Mouse (Mus musculus): ENCODE measurements around the gene Rnf8. TPM values are rescaled to one million over a fixed set of nuclear protein-coding genes. Genes with fewer than 3 reads are reported as not detected.

The Rnf8 gene
- polyA plus RNA-seq, 1 experiment from 2014 or later = 80.2 TPM

DNA sequence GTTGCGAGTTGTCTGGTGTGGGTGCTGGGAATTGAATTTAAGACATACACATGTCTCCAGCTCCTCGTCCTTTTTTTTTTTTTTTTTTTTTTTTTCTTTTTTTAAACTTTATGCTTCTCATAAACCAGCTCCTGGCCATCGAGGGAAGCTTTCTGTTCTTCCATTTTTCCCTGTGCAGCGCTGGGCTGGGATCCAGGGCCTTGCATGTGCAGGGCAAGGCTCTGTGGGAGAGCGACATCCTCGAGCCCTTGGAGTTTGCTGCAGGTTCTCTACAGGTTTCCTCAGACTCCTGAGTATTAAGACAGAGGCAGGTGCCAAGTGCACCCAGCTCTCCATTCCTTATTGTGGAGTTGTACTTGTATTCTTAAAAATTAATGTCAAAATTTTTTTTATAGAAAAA lies 47.6 kb downstream of the Rnf8 start:
- Histone ChIP-seq H3K4me3 (no peak overlapping the region), H3K4me2 (no peak overlapping the region), H3K27ac (no peak overlapping the region), H3K27me3 (no peaks in the 10 kb centered on the region), H3K36me3 (peaks cover 23% of the 10 kb centered on the region), H3K4me1 (peaks cover 10% of the 10 kb centered on the region), H3K9me3 (no peaks in the 10 kb centered on the region), H3K9ac (no peak overlapping the region; the same call in 1 of the 2 replicates)
- ATAC-seq (ENCODE audit: borderline replicate concordance, extremely low read depth, low FRiP score, low TSS enrichment) = no peak
- 82% methylated on average over 6 of the region's 6 CpGs for WGBS

- H3K9me3 ChIP-seq = no peaks in the 10 kb centered on the region
- H3K4me3 ChIP-seq = no peak overlapping the region
- WGBS = 73% methylated on average over 10 of the region's 10 CpGs
- no peak for ATAC-seq (ENCODE audit: borderline replicate concordance, extremely low read depth, low FRiP score, low TSS enrichment)
- H3K9ac ChIP-seq = no peak overlapping the region
- no peaks in the 10 kb centered on the region for H3K4me1 ChIP-seq
- peaks cover 33% of the 10 kb centered on the region for H3K36me3 ChIP-seq
- no peaks in the 10 kb centered on the region for H3K27me3 ChIP-seq
- no peak overlapping the region for H3K27ac ChIP-seq
- H3K4me2 ChIP-seq = no peak overlapping the region
Measured at GRCm38 (mm10) chr17:29668051-29668986, 53.7 kb downstream of the Rnf8 start.

GRCm38 (mm10) chr17:29669030-29669429 lies 54.4 kb downstream of the Rnf8 start:
- no peak for ATAC-seq (ENCODE audit: borderline replicate concordance, extremely low read depth, low FRiP score, low TSS enrichment)

GRCm38 (mm10) chr17:29669936-29670335 lies 55.3 kb downstream of the Rnf8 start:
- Histone ChIP-seq H3K4me1 (no peaks in the 10 kb centered on the region), H3K27me3 (no peaks in the 10 kb centered on the region), H3K9ac (no peak overlapping the region), H3K4me2 (no peak overlapping the region), H3K27ac (no peak overlapping the region), H3K36me3 (peaks cover 36% of the 10 kb centered on the region), H3K4me3 (no peak overlapping the region), H3K9me3 (no peaks in the 10 kb centered on the region)
- ATAC-seq (ENCODE audit: borderline replicate concordance, extremely low read depth, low FRiP score, low TSS enrichment) = 0 out of 2 replicates have a peak, but pooled peaks have one; percentile 5

More at GRCm38 (mm10) chr17:29669030-29669429, 54.4 kb downstream of the Rnf8 start:
- Histone ChIP-seq H3K36me3 (peaks cover 37% of the 10 kb centered on the region), H3K4me3 (no peak overlapping the region), H3K9me3 (no peaks in the 10 kb centered on the region), H3K27ac (no peak overlapping the region), H3K4me2 (no peak overlapping the region), H3K4me1 (no peaks in the 10 kb centered on the region), H3K27me3 (no peaks in the 10 kb centered on the region), H3K9ac (no peak overlapping the region)
- WGBS = 87% methylated on average over 4 of the region's 4 CpGs

GRCm38 (mm10) chr17:29671021-29671420 lies 56.4 kb downstream of the Rnf8 start:
- no peak overlapping the region for H3K27ac ChIP-seq
- H3K4me1 ChIP-seq = no peaks in the 10 kb centered on the region
- no peak overlapping the region for H3K4me3 ChIP-seq
- no peak overlapping the region for H3K9ac ChIP-seq
- H3K36me3 ChIP-seq = peaks cover 38% of the 10 kb centered on the region
- no peaks in the 10 kb centered on the region for H3K27me3 ChIP-seq
- no peak overlapping the region for H3K4me2 ChIP-seq
- H3K9me3 ChIP-seq = no peaks in the 10 kb centered on the region
- 75% methylated on average over 2 of the region's 2 CpGs for WGBS
- no peak for ATAC-seq (ENCODE audit: borderline replicate concordance, extremely low read depth, low FRiP score, low TSS enrichment)

DNA sequence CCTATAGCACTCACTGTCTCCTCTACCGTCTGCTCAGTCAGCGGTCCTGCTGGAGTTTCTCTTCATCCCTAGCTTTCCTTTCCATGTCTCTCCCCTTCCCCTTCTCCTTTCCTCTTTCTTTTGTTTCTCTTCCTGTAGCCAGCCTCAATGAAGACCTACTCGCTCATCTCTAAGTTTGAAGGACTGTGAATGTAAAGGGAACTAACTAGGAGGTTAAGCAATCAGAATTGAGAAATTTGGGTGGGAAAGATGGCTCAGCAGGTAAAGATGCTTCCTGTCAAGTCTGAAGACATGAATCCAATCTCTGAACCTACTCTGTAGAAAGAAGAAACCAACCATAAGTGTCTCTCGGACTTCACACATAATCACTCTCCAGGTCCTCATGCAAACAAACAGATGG lies 58.7 kb downstream of the Rnf8 start:
- peaks cover 43% of the 10 kb centered on the region for H3K36me3 ChIP-seq
- no peak overlapping the region for H3K4me2 ChIP-seq
- 93% methylated on average over 4 of the region's 4 CpGs for WGBS
- no peaks in the 10 kb centered on the region for H3K27me3 ChIP-seq
- no peaks in the 10 kb centered on the region for H3K4me1 ChIP-seq
- ATAC-seq (ENCODE audit: borderline replicate concordance, extremely low read depth, low FRiP score, low TSS enrichment) = no peak
- no peak overlapping the region for H3K27ac ChIP-seq
- no peaks in the 10 kb centered on the region for H3K9me3 ChIP-seq
- H3K4me3 ChIP-seq = no peak overlapping the region
- H3K9ac ChIP-seq = no peak overlapping the region

DNA sequence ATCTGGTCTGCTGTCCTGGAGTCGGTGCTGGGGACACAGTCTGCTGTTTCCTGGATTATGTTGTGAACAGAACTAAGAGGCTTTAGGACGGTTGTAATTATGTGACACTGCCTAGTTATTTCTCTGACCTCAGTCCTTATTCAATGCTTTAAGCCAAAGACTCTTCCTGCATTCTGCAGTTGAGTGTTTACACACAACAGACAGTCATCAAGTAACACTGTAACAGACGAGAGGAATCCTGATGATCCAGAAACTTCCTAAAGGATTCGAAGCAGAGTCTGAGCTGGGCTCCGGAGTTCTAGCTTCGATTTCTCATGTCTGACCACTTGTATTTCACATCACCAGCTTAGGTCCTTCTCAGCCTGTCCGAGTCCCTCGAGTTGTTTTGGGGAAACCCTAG lies 63.9 kb downstream of the Rnf8 start:
- no peak for ATAC-seq (ENCODE audit: borderline replicate concordance, extremely low read depth, low FRiP score, low TSS enrichment)
- H3K4me3 ChIP-seq = no peak overlapping the region
- WGBS = 63% methylated on average over 8 of the region's 8 CpGs
- H3K27ac ChIP-seq = peak overlapping the region; percentile 69
- peaks cover 67% of the 10 kb centered on the region for H3K36me3 ChIP-seq
- H3K9me3 ChIP-seq = no peaks in the 10 kb centered on the region
- no peaks in the 10 kb centered on the region for H3K27me3 ChIP-seq
- no peak overlapping the region for H3K9ac ChIP-seq
- H3K4me1 ChIP-seq = peaks cover 16% of the 10 kb centered on the region; the same call in 1 of the 2 replicates
- H3K4me2 ChIP-seq = no peak overlapping the region

GRCm38 (mm10) chr17:29679038-29679767 lies 64.6 kb downstream of the Rnf8 start:
- ATAC-seq (ENCODE audit: borderline replicate concordance, extremely low read depth, low FRiP score, low TSS enrichment) = no peak
- no peaks in the 10 kb centered on the region for H3K9me3 ChIP-seq
- H3K9ac ChIP-seq = no peak overlapping the region
- H3K27ac ChIP-seq = 0 out of 2 replicates have a peak overlapping the region, but pooled peaks have one; percentile 3
- no peak overlapping the region for H3K4me3 ChIP-seq
- 84% methylated on average over 6 of the region's 6 CpGs for WGBS
- no peaks in the 10 kb centered on the region for H3K27me3 ChIP-seq
- H3K36me3 ChIP-seq = peaks cover 66% of the 10 kb centered on the region
- peaks cover 16% of the 10 kb centered on the region; the same call in 1 of the 2 replicates for H3K4me1 ChIP-seq
- 0 out of 2 replicates have a peak overlapping the region, but pooled peaks have one; percentile 7 for H3K4me2 ChIP-seq

- Histone ChIP-seq H3K36me3 (peaks cover 68% of the 10 kb centered on the region), H3K4me1 (peaks cover 16% of the 10 kb centered on the region; the same call in 1 of the 2 replicates), H3K9me3 (no peaks in the 10 kb centered on the region), H3K27me3 (no peaks in the 10 kb centered on the region), H3K4me2 (no peak overlapping the region), H3K4me3 (no peak overlapping the region), H3K27ac (peak overlapping the region; percentile 74), H3K9ac (no peak overlapping the region)
- ATAC-seq (ENCODE audit: borderline replicate concordance, extremely low read depth, low FRiP score, low TSS enrichment) = peak; percentile 86
- 46% methylated on average over 2 of the region's 2 CpGs for WGBS
Measured at GRCm38 (mm10) chr17:29680174-29680573, 65.6 kb downstream of the Rnf8 start.

DNA sequence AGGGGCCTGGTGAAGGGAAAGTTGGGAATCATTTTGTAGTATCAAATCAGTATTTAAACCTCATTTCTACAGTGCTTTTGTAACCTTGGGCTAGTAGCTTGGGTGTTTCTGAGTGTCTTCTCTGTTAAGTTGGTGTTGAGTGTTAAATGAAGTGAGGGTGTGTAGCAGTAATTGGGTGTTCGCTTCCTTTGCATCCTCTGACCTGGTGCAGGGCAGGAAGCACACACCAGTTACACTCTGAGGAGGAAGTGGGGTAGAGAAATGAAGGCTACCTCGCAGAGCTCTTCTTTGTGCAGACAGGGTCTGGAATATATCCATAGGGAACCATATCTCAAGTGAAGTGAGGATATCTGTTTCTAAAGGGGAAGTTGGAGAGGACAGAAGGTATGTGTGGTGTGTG lies 66.3 kb downstream of the Rnf8 start:
- peaks cover 16% of the 10 kb centered on the region; the same call in 1 of the 2 replicates for H3K4me1 ChIP-seq
- no peaks in the 10 kb centered on the region for H3K27me3 ChIP-seq
- no peaks in the 10 kb centered on the region for H3K9me3 ChIP-seq
- peaks cover 68% of the 10 kb centered on the region for H3K36me3 ChIP-seq
- H3K9ac ChIP-seq = no peak overlapping the region
- no peak for ATAC-seq (ENCODE audit: borderline replicate concordance, extremely low read depth, low FRiP score, low TSS enrichment)
- peak overlapping the region; percentile 74; the same call in 1 of the 2 replicates for H3K27ac ChIP-seq
- 63% methylated on average over 2 of the region's 2 CpGs for WGBS
- no peak overlapping the region for H3K4me3 ChIP-seq
- H3K4me2 ChIP-seq = no peak overlapping the region

DNA sequence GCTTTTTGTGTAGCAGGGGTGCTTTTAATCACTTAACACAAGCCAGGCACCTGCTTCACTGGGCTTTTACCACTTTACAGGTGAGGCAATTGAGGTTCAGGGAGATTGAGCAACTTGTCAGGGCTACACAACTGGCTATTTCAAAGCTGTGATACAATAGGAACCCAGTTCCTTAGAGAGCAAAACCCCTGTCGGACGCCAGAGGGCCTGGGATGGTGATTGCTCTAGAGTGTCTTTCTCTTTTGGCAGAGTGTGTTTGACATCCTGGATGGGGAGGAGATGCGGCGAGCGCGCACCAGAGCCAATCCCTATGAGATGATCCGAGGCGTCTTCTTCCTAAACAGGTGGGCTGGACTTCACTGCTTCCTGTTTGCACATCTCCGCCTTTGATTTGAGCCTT lies 67.1 kb downstream of the Rnf8 start:
- Histone ChIP-seq H3K36me3 (peaks cover 68% of the 10 kb centered on the region), H3K4me1 (peaks cover 16% of the 10 kb centered on the region; the same call in 1 of the 2 replicates), H3K9ac (no peak overlapping the region), H3K4me3 (no peak overlapping the region), H3K9me3 (no peaks in the 10 kb centered on the region), H3K27me3 (no peaks in the 10 kb centered on the region), H3K4me2 (no peak overlapping the region), H3K27ac (no peak overlapping the region)
- 92% methylated on average over 9 of the region's 9 CpGs for WGBS
- ATAC-seq (ENCODE audit: borderline replicate concordance, extremely low read depth, low FRiP score, low TSS enrichment) = no peak

DNA sequence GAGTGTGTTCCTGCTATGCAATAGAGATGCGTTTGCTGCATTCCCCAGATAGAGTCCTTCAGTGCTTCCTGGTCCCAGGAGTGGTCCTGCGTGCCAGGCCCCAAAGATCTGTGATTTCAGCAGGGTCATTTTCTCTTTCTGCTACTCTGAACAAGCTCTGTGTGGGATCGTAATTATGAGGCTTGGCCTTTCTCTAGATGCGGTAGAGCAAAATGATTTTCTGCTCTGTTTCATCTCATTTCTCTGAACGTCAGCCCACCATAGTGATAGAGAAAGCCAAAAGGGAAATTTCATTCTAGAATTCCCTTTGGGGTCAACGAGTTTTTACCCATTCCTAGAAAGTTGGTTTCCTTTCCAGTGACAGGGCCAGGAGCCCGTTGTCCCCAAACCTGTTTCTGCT lies 67.7 kb downstream of the Rnf8 start:
- peaks cover 16% of the 10 kb centered on the region; the same call in 1 of the 2 replicates for H3K4me1 ChIP-seq
- no peak overlapping the region for H3K4me2 ChIP-seq
- no peak overlapping the region for H3K27ac ChIP-seq
- no peak overlapping the region for H3K4me3 ChIP-seq
- no peaks in the 10 kb centered on the region for H3K9me3 ChIP-seq
- ATAC-seq (ENCODE audit: borderline replicate concordance, extremely low read depth, low FRiP score, low TSS enrichment) = no peak
- no peak overlapping the region for H3K9ac ChIP-seq
- WGBS = 93% methylated on average over 7 of the region's 7 CpGs
- H3K36me3 ChIP-seq = peaks cover 71% of the 10 kb centered on the region
- no peaks in the 10 kb centered on the region for H3K27me3 ChIP-seq

All from lung, embryonic 15.5 days (tissue).